Mouse (Mus musculus) natural killer cell, adult 2 months (primary cell): ENCODE results near the gene Lrp4.

Experiments used
- DNase-seq, 2 experiments: peaks; one replicate each; pipeline ENCODE4 v3.0.0; 2022; ENCODE audit warnings: low spot score in 2 of 2

Gene Lrp4

GRCm38 (mm10) chr2:91457259-91457655 lies at the start of gene Lrp4:
TSS of gene Lrp4 (plus strand) at chr2:91457511.
- DNase-seq: no peak

- no peak for DNase-seq
Measured at GRCm38 (mm10) chr2:91408031-91408430, 49.3 kb upstream of the Lrp4 start.

- DNase-seq: no peak
Measured at GRCm38 (mm10) chr2:91411473-91411872, 45.8 kb upstream of the Lrp4 start.

GRCm38 (mm10) chr2:91412361-91412760 lies 45.0 kb upstream of the Lrp4 start:
- DNase-seq: no peak

GRCm38 (mm10) chr2:91413811-91414210 lies 43.5 kb upstream of the Lrp4 start:
- DNase-seq: no peak

GRCm38 (mm10) chr2:91421641-91422040 lies 35.7 kb upstream of the Lrp4 start:
- DNase-seq: no peak

GRCm38 (mm10) chr2:91424061-91424720 lies 33.1 kb upstream of the Lrp4 start:
- DNase-seq: no peak

- DNase-seq: no peak
Measured at GRCm38 (mm10) chr2:91426321-91426720, 31.0 kb upstream of the Lrp4 start.

GRCm38 (mm10) chr2:91429146-91429545 lies 28.2 kb upstream of the Lrp4 start:
- DNase-seq: no peak

GRCm38 (mm10) chr2:91429915-91430599 lies 27.3 kb upstream of the Lrp4 start:
- DNase-seq: no peak

- DNase-seq: no peak
Measured at GRCm38 (mm10) chr2:91430600-91430919, 26.8 kb upstream of the Lrp4 start.

- DNase-seq: no peak
Measured at GRCm38 (mm10) chr2:91436713-91437112, 20.6 kb upstream of the Lrp4 start.

GRCm38 (mm10) chr2:91437116-91437815 lies 20.0 kb upstream of the Lrp4 start:
- DNase-seq: no peak

- DNase-seq: no peak
Measured at GRCm38 (mm10) chr2:91439271-91439670, 18.0 kb upstream of the Lrp4 start.

GRCm38 (mm10) chr2:91439876-91440275 lies 17.4 kb upstream of the Lrp4 start:
- DNase-seq: no peak

GRCm38 (mm10) chr2:91440686-91441085 lies 16.6 kb upstream of the Lrp4 start:
- DNase-seq: no peak

- no peak for DNase-seq
Measured at GRCm38 (mm10) chr2:91441715-91442114, 15.6 kb upstream of the Lrp4 start.

- no peak for DNase-seq
Measured at GRCm38 (mm10) chr2:91442241-91442640, 15.1 kb upstream of the Lrp4 start.

GRCm38 (mm10) chr2:91444286-91444892 lies 12.9 kb upstream of the Lrp4 start, which contains the start of gene 1110051M20Rik:
TSS of gene 1110051M20Rik (minus strand) at chr2:91444704.
- DNase-seq: peak; percentile 81 to 86

GRCm38 (mm10) chr2:91449662-91450061 lies 7.6 kb upstream of the Lrp4 start:
- DNase-seq: no peak

GRCm38 (mm10) chr2:91450316-91450715 lies 7.0 kb upstream of the Lrp4 start:
- no peak for DNase-seq

GRCm38 (mm10) chr2:91452658-91453057 lies 4.7 kb upstream of the Lrp4 start:
- DNase-seq: no peak
